Mouse (Mus musculus) megakaryocyte progenitor cell, adult 5-6 weeks (primary cell): ENCODE measurements at regions not wholly inside any gene's neighbourhood (a gene's known extent, or its start where the extent isn't known, plus 50 kb on each side); places are given as distances from the start of the nearest gene placed in this dataset.

ENCODE experiments used
- ATAC-seq: replicated peaks from 2 replicates; pipeline ENCODE4 v1.8.0; 2016; ENCODE audit warnings: mild to moderate bottlenecking, moderate TSS enrichment, inconsistent platforms; ENCODE audit not compliant: poor library complexity

GRCm38 (mm10) chr11:56290651-56291578 is 250.1 kb upstream of the Nmur2 start:
- ATAC-seq: no peak

GRCm38 (mm10) chr11:56285575-56286260 is 244.9 kb upstream of the Nmur2 start:
- ATAC-seq: no peak

- ATAC-seq: no peak
These were observed 240.4 kb upstream of the Nmur2 start for GRCm38 (mm10) chr11:56281201-56281600.

- ATAC-seq: no peak
These were observed 239.4 kb upstream of the Nmur2 start for GRCm38 (mm10) chr11:56280216-56280615.

- no peak for ATAC-seq
These were observed 229.2 kb upstream of the Nmur2 start for GRCm38 (mm10) chr11:56269915-56270493.

GRCm38 (mm10) chr11:56262726-56263125 is 221.9 kb upstream of the Nmur2 start:
- no peak for ATAC-seq

- no peak for ATAC-seq
These were observed 215.5 kb upstream of the Nmur2 start for GRCm38 (mm10) chr11:56256356-56256755.

GRCm38 (mm10) chr11:56254437-56254836 is 213.6 kb upstream of the Nmur2 start:
- no peak for ATAC-seq

GRCm38 (mm10) chr11:56247333-56247823 is 206.6 kb upstream of the Nmur2 start:
- no peak for ATAC-seq

GRCm38 (mm10) chr11:56246549-56247332 is 205.9 kb upstream of the Nmur2 start:
- no peak for ATAC-seq

GRCm38 (mm10) chr11:56244951-56245350 is 204.1 kb upstream of the Nmur2 start:
- ATAC-seq: no peak

GRCm38 (mm10) chr11:56243447-56243846 is 202.6 kb upstream of the Nmur2 start:
- no peak for ATAC-seq

GRCm38 (mm10) chr11:56238745-56239144 is 197.9 kb upstream of the Nmur2 start:
- no peak for ATAC-seq

GRCm38 (mm10) chr11:56224999-56225398 is 184.2 kb upstream of the Nmur2 start:
- no peak for ATAC-seq

- no peak for ATAC-seq
These were observed 174.9 kb upstream of the Nmur2 start for GRCm38 (mm10) chr11:56215706-56216105.

GRCm38 (mm10) chr11:56201844-56202243 is 161.0 kb upstream of the Nmur2 start:
- no peak for ATAC-seq

GRCm38 (mm10) chr11:56195316-56195715 is 154.5 kb upstream of the Nmur2 start:
- no peak for ATAC-seq

- no peak for ATAC-seq
These were observed 152.6 kb upstream of the Nmur2 start for GRCm38 (mm10) chr11:56193426-56193825.

GRCm38 (mm10) chr11:56173895-56174294 is 133.1 kb upstream of the Nmur2 start:
- no peak for ATAC-seq

- no peak for ATAC-seq
These were observed 132.4 kb upstream of the Nmur2 start for GRCm38 (mm10) chr11:56173246-56173645.

GRCm38 (mm10) chr11:56169576-56169975 is 128.8 kb upstream of the Nmur2 start:
- ATAC-seq: no peak
